Mouse (Mus musculus): ENCODE data around the gene Scn3a.

Scn3a gene

DNA sequence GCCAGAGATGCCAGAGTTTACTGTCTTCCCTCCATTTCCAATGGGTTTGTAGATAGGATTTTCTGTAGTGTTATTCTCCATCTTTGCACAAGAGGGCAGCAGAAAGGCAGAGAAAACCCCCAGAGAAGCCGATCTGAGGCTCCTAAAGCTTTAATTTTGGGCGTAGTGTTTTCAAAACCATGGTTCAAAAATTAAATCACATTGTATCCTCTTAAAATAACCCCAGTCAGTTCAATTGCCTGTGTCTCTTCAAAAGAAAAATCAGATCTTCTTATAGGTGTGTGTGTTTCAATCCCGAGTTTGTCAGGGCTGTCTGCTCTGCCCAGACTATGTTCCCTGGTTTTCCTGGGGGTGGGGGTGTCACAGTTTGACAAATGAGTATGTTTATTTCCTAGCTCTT is 153.7 kb downstream of the Scn3a start:
- no peak for DNase-seq (ENCODE audit: low read depth, low spot score)

Measured in A20 (cell line).